Mouse (Mus musculus) frontal cortex, postnatal 10 days (tissue): ENCODE measurements at regions not wholly inside any gene's neighbourhood (a gene's known extent, or its start where the extent isn't known, plus 50 kb on each side); places are given as distances from the start of the nearest gene placed in this dataset.

Source experiments
- DNase-seq, 2 experiments: peaks; one replicate each; pipeline ENCODE4 v3.0.0; 2022; ENCODE audit warnings: low spot score in 2 of 2, mixed read lengths in 1 of 2

GRCm38 (mm10) chr16:12903161-12903560, 206.3 kb upstream of the Ercc4 start:
- DNase-seq = no peak

DNA sequence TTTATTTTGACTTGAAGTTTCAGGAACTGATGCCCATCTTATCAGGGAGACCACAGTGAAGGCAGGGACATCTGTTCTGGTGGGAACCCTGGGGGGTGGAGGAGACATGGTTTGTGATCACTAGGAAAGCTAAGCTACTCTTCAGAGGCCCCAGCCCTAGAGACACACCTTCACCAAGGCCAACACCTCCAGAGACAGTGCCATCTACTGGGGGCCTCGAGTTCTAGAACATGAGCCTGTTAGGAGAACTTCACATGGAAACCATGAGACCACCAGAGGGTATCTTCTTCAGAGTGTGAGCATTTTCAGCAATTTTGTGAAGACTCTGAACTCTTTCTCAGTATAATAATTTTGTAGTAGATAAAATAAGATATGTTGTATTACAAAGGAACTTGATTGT, 204.5 kb upstream of the Ercc4 start:
- no peak for DNase-seq

DNA sequence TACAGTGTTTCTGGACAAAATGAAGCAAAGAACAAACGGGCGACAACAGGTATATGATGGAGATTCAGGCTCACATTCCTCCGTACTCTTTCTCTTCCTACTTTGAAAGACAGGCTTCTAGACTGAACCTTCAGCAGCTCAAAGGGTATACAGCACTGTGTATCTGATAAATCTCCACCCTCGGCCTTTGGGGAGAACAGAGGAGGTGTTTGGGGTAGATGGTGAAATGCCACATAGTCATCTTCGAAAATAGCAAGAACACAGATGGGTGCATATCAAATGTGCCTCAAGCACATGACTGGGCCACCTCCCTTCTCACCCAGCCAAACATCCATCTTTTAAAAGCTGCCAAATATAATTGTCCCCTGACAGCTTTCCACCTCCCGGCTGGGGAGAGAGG, 184.8 kb upstream of the Ercc4 start:
- DNase-seq = no peak

- DNase-seq = peak; percentile 19 to 35
These were observed 183.6 kb upstream of the Ercc4 start for GRCm38 (mm10) chr16:12925931-12926330.

DNA sequence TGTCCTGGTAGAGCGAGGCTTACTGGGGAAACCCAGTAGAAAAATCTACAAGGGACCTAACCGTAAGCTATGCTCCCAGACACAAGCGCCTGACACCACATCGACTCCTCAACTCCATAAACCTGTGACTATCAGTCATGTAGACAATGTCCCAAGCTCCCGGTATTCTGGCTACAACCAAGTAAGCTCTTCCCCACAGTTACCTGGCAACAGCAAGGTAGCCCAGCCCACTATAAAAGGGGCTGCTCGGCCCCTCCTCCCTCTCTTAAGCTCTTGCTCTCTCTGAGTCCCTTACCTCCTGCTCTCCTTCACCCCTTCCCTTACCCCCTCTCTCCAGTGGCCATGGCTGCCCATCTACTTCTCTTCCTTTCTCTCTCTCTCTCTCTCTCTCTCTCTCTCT, 178.4 kb upstream of the Ercc4 start:
- DNase-seq = no peak

DNA sequence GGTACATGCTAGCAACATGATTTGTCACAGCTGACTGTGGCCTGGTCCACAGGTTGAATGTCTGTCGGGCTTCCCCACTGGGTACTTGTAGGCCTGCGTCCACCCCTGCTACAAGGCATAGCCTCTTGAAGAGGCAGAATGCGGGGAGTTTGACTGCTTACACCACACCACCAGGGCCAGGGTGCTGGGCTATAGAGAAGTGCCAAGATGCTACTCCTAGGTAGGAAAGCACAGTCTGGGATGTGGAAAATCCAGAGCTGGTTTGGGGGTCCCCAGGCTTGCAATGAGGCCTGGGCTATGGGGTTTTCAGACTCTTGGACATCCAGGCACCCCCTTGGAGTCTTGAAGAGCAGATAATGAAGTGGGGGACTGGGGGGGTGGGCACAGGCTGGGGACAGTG, 176.5 kb upstream of the Ercc4 start:
- no peak for DNase-seq

DNA sequence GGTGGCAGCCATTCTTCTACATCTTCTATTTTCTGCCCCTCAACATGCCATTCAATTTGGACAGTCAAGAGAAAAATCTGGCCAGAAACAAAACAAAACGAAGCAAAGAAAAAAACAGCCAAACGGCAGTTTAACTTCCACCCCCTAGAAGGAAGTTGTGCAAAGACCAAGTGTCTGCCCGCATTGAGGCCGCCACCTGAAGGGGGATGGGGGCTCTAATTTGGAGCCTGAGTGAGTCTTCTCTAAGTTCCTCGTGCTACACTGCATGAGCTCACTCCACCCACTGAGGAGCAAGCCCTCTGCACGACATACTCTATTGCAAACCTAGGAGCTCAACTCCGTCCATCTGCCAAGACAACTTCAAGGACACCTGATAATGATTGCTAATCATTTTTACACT, 174.9 kb upstream of the Ercc4 start:
- no peak for DNase-seq

- no peak for DNase-seq
These were observed 174.2 kb upstream of the Ercc4 start for GRCm38 (mm10) chr16:12935266-12935665.

GRCm38 (mm10) chr16:12936571-12936970, 172.9 kb upstream of the Ercc4 start:
- no peak for DNase-seq

- DNase-seq = no peak
These were observed 170.9 kb upstream of the Ercc4 start for GRCm38 (mm10) chr16:12938563-12938962.

DNA sequence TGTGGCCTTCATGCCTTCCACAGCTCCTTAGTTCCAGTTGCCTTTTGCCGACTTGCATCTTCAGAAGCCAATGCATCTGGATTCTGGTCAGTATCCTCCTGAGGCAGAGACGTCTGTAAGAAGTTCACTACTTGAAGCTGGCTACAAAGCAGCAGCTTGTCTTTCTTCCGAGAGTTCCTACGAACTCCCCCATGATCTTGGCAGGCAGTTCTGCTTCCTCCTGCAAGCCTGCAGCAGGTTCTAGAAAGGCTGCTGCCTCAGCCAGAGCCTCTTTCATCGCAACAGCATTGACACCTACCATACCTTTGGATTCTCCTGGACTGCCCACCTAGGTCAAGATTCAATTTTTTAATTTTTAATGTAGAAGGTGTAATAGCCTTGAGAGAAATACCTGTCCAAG, 158.3 kb upstream of the Ercc4 start:
- no peak for DNase-seq

DNA sequence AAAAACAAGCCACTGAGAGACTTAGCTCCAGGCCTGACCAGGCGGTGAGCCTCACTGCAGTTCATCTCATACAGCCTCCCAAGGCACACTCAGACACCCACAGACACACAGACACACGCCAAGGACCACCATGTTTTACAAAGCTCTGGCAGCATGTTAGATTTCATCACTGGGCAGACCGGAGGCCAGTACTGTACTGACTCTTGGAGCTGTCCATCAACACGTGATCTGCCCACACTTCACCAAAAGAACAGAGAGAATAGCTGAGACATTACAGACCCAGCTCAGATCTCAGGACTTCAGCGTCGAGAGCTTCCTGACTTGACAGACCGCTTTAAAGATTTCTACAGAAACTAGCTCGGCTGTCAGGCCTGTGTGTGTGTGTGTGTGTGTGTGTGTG, 155.5 kb upstream of the Ercc4 start:
- DNase-seq = no peak

DNA sequence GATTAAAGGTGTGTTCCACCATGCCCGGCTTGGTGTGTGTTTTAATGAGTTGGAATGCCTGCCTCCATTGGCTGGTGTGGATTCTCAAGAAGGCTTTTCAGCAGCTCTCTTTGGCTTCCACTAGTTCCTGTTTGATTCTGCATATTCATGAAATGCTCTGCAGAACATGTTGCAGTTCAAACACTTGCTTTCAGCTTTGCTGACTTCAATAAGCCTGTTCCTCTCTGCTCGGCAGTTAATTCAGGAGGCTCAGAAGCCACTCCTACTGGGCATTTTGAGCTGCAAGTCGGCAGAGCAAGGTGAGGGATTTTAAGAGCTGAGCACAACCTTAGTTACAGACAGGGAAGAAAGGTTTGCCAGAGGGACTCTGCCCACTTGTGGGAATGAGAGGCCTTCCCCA, 153.1 kb upstream of the Ercc4 start:
- no peak for DNase-seq

DNA sequence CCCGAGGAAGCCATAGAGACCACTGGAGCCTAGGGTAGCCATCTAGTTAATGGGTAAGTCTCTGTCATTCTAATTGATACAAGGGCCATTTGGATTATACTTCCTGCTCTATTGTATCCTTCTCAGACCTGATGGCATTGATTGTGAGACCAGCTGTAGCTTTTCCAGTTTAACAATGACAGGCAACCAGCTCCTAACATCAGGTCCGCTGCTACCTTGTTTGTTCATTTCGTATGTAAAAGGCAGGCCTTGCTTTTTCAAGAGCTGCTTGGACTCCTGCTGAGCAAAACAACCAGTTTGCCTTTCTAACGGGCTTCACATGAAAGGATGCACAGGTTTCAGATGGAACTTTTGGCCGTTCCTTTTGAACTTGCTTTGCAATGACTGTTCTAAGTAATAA, 148.6 kb upstream of the Ercc4 start:
- DNase-seq = no peak

GRCm38 (mm10) chr16:12982681-12983080, 126.8 kb upstream of the Ercc4 start:
- no peak for DNase-seq

DNA sequence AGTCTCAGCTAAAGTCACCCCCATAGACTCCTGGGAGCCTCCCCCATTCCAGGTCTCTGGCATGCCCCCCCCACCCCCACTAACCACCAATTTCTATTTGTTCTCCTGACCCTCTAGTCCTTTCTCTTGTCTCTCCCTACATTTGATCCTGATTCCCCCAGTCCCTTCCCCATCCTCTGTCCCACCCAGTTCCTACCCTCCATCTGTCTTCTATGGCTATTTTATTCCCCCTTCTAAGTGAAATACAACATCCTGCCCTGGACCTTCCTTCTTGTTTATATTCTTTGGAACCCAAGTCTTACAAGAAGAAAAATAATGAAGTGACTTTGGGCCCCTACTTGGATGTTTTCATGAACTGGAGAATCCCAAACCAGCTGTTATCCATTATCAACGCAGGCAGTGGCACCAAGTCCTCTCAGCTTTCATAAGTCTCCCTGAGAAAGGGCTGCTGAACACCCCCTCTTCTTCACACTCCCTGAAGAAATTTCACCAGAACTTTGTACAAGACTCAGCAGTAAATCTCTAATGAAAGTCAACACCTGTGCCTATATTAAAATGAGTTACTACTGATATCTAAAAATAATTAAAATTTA, 108.1 kb upstream of the Ercc4 start:
- DNase-seq = no peak

GRCm38 (mm10) chr16:13012863-13013262, 96.6 kb upstream of the Ercc4 start:
- no peak for DNase-seq

GRCm38 (mm10) chr16:13013891-13014644, 95.4 kb upstream of the Ercc4 start:
- no peak for DNase-seq

GRCm38 (mm10) chr16:13022875-13023274, 86.6 kb upstream of the Ercc4 start:
- DNase-seq = no peak

DNA sequence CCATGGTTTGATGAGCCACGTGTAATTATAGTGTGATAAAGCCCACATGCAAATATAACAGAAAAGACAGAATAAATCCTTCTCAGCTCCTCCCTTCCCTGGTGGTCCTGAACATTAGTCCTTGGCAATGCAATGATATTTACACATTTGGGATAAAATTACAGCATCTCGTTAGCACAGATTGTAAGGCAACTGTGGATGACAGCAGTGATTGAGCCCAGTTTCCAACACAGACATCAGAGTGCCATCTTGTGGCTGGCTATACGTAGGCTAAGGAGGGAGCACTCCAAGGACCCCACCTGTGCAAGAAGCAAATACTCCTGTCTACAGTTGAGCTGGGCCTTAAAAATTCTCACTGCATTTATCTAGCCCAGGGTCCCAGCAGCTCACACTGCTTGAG, 84.1 kb upstream of the Ercc4 start:
- DNase-seq = peak; percentile 15 to 44

DNA sequence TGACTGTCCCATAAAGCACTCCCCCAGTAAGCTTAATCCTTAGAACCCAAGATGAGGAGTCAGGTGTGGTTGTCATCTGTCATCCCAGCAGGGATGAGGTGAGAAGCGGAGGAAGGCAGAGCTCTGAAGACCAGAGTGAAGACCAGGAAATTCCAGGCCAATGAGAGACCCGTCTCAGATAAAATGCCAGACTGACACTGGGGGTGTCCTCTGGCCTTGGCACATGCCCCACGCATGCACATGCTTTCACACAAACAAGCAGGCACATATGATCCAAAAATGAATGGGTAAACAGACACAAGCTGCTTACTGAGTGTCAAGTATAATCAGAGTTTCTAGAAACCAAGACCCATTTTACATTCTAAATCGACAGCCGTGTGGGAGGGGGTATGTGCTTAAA, 75.3 kb upstream of the Ercc4 start:
- DNase-seq = no peak

- DNase-seq = no peak
These were observed 72.9 kb upstream of the Ercc4 start for GRCm38 (mm10) chr16:13036596-13036995.

DNA sequence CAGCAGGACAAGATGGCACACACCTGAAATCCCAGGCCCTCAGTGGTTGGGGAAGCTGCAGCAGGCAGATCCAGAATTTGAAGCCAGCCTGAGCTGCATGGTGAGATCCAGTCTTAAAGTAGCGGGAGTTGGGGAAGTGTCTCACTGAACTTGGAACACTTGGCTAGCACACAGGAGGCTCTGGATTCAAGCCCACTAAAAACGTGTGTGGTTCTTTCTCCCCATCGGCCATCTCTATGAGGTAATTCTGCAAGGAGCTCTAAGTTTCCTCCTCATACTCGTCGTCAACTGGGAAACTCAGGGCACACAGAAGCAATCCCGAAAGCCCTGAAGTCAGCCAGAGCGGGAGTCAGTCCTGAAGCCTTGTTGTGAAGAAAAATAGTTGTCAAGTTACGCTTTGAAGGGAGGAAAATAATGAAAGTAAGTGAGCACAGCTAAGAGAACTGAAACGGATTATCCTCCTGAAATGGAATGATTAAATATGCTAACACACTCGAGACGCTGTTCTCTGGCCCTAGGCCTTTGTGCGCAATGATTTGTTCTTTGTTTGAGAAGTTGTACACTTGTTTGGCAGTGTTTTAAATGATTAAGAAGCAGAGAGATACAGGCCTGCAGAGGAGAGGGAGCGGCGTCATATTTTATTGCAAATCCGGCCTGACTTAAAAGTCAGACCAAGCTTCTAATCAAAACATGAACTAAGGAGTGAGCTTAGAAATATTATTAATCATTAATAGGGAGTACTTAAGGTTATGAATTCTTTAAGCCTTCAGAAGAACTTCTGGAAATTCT, 69.0 kb upstream of the Ercc4 start:
- DNase-seq = no peak
